Mouse (Mus musculus) spleen, adult 2 months (tissue): Measurements from ENCODE around the gene Tmem104. TPM values are rescaled to one million over a fixed set of nuclear protein-coding genes. Genes with fewer than 3 reads are reported as not detected.

Experiments used
- DNase-seq, 2 experiments: peaks; one replicate each; pipeline versions ENCODE4 v3.0.0 to v3.0.0-alpha.2; 2012 to 2021; ENCODE audit warnings: low spot score in 2 of 2, low read depth in 1 of 2
- H3K27ac ChIP-seq: fragments of 200-500 bp; 2 replicates; pipeline ENCODE4 v1.5.1; 2012; ENCODE audit warnings: low read length, inconsistent platforms; ENCODE audit not compliant: insufficient read depth
- H3K27me3 ChIP-seq: fragments of 200-500 bp; 2 replicates; pipeline ENCODE4 v1.6.1; 2012; ENCODE audit warnings: mild to moderate bottlenecking, moderate library complexity, low read length, inconsistent platforms; ENCODE audit not compliant: control insufficient read depth, insufficient read depth
- H3K36me3 ChIP-seq: fragments of 200-500 bp; 2 replicates; pipeline ENCODE4 v1.6.1; 2012; ENCODE audit warnings: mild to moderate bottlenecking, low read length, inconsistent platforms; ENCODE audit not compliant: control insufficient read depth, insufficient read depth
- H3K4me1 ChIP-seq: fragments of 200-500 bp; 2 replicates; pipeline ENCODE4 v1.6.1; 2011; ENCODE audit warnings: inconsistent platforms; ENCODE audit not compliant: control insufficient read depth, insufficient read depth, insufficient read length
- H3K4me3 ChIP-seq: fragments of 200-500 bp; 2 replicates; pipeline ENCODE4 v1.5.1; 2011; ENCODE audit warnings: mild to moderate bottlenecking, inconsistent platforms; ENCODE audit not compliant: insufficient read depth, insufficient read length; ENCODE audit errors: extremely low read depth
- CTCF ChIP-seq: fragments of 200-500 bp; IDR thresholded peaks from 2 replicates; pipeline ENCODE4 v1.5.1; 2011; ENCODE audit warnings: mild to moderate bottlenecking, inconsistent platforms; ENCODE audit not compliant: insufficient read depth, insufficient read length, insufficient replicate concordance; ENCODE audit errors: extremely low read depth
- POLR2A ChIP-seq: fragments of 200-500 bp; IDR thresholded peaks from 2 replicates; pipeline ENCODE4 v1.6.1; 2011; ENCODE audit warnings: low read depth, low read length, inconsistent platforms
- WGBS: fragments of 180-500 bp; shearing (Covaris S2); methylation state at CpG from one replicate; pipeline ENCODE4 v1.1.7; 2018; 5-methylcytosine and 5-hydroxymethylcytosine counted together
- polyA plus RNA-seq: library from polyadenylated mRNA; depleted of rRNA; stranded (reverse); fragments of >200 nt; gene quantifications from 2 replicates; pipeline ENCODE4 v1.2.3, GENCODE M21; 2012

Tmem104 gene
- polyA plus RNA-seq, 1 experiment, result 16.5 TPM

GRCm38 (mm10) chr11:115177559-115178195, 9.6 kb upstream of the Tmem104 start:
- DNase-seq, result no peak
- TF ChIP-seq CTCF (no peak), POLR2A (no peak)
- 84% methylated on average over 10 of the region's 10 CpGs for WGBS
- Histone ChIP-seq H3K4me1 (peaks cover 14% of the 10 kb centered on the region; the same call in 1 of the 2 replicates), H3K27ac (no peak overlapping the region), H3K4me3 (no peak overlapping the region), H3K27me3 (no peaks in the 10 kb centered on the region), H3K36me3 (peaks cover 49% of the 10 kb centered on the region)

- 93% methylated on average over 2 of the region's 2 CpGs for WGBS
- H3K4me1 ChIP-seq, result peaks cover 6% of the 10 kb centered on the region; the same call in 1 of the 2 replicates
- no peak overlapping the region for H3K27ac ChIP-seq
- no peak for TF ChIP-seq POLR2A
- TF ChIP-seq CTCF, result no peak
- peaks cover 49% of the 10 kb centered on the region for H3K36me3 ChIP-seq
- no peak for DNase-seq
- no peaks in the 10 kb centered on the region for H3K27me3 ChIP-seq
- H3K4me3 ChIP-seq, result no peak overlapping the region
These were observed 8.5 kb upstream of the Tmem104 start for GRCm38 (mm10) chr11:115178766-115179165.

GRCm38 (mm10) chr11:115179191-115179590, 8.1 kb upstream of the Tmem104 start:
- H3K36me3 ChIP-seq, result peaks cover 49% of the 10 kb centered on the region
- H3K4me3 ChIP-seq, result no peak overlapping the region
- peaks cover 2% of the 10 kb centered on the region; the same call in 1 of the 2 replicates for H3K4me1 ChIP-seq
- DNase-seq, result no peak
- no peak overlapping the region for H3K27ac ChIP-seq
- WGBS, result 93% methylated on average over 6 of the region's 6 CpGs
- no peak for TF ChIP-seq CTCF
- TF ChIP-seq POLR2A, result no peak
- no peaks in the 10 kb centered on the region for H3K27me3 ChIP-seq

DNA sequence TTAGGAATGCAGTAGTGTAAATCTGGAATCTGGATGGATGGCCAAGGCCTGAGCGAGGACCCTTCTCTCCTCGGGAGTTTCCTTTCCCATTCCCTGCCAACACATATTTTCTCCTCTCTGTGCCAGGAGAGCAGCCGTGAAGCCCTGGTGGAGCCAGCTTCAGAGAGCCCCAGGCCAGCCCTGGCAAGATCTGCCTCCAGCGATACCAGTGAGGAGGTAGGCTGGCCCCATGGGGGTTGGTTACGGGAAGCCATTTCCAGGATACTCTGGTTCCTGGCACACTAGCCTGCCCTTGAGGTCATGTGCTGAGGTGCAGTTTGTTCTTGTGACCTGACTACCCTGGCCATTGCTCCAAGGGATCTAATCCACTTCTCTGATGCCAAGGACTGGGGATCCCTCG, 7.4 kb upstream of the Tmem104 start:
- H3K36me3 ChIP-seq, result peaks cover 49% of the 10 kb centered on the region
- no peaks in the 10 kb centered on the region for H3K27me3 ChIP-seq
- H3K27ac ChIP-seq, result no peak overlapping the region
- 89% methylated on average over 6 of the region's 6 CpGs for WGBS
- H3K4me3 ChIP-seq, result no peak overlapping the region
- no peak for DNase-seq
- H3K4me1 ChIP-seq, result no peaks in the 10 kb centered on the region; the same call in 1 of the 2 replicates
- no peak for TF ChIP-seq CTCF
- no peak for TF ChIP-seq POLR2A

DNA sequence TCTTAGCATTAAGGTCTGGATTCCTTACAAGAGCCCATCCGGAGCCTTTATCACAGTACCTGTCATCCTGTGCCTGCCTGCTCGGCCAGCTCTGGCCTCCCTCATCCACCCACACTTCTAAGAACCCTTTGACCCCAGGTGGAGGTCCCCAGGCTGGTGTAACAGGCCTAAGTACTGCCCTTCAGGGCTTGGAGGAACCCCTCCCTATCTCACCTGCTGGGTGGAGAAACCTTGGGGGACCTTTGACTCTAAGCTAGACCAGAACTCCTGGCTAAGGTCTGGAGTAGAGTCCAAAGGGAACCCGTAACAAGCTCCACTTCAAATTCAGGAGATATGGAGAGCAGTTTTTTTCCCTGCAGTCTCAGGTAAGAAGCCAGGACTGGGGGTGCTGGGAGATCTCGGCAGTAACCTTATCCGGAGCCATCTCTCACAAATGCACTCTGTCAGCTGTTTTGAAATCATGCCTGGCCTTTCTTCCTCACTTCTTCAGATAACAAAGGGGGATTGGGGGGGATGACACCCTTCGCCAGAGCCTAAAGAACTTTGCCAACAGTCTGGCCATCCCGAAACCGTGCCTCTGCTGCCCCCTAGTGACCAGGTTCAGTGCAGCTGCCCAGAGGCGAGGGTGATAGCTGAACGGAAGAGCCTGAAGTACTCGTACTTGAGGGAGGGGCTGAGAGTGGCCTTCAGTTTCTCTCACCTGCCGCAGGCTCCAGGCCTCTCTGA, 5.2 kb upstream of the Tmem104 start:
- 36% methylated on average over 12 of the region's 12 CpGs for WGBS
- TF ChIP-seq CTCF, result peak; percentile 99
- no peak for TF ChIP-seq POLR2A
- 0 out of 2 replicates have a peak, but pooled peaks cover 5% of the 10 kb centered on the region for H3K4me1 ChIP-seq
- peaks cover 36% of the 10 kb centered on the region for H3K36me3 ChIP-seq
- H3K4me3 ChIP-seq, result no peak overlapping the region
- DNase-seq, result peak in 1 of 2 experiments; percentile 85
- no peaks in the 10 kb centered on the region for H3K27me3 ChIP-seq
- H3K27ac ChIP-seq, result no peak overlapping the region

DNA sequence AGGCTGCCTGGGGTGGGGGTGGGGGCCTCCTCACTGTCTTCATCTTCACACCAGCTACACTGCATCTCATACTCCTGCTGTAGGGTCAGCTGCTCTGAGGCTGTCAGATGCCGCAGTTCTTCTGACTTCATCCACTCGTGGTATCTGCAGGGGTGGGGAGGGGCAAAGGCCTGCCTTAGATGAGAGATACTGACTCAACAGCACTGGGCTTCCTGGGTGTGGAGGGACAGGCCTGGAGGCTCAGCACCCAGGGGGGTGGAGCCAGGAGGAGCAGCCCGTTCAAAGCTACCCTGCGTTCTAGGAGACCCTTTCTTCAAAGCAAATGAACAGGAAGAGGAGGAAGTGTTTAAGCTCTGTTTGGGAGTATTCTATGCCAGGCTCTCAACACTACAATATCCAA, 2.3 kb upstream of the Tmem104 start:
- Histone ChIP-seq H3K4me1 (peaks cover 11% of the 10 kb centered on the region; the same call in 1 of the 2 replicates), H3K27me3 (no peaks in the 10 kb centered on the region), H3K27ac (no peak overlapping the region), H3K36me3 (peaks cover 16% of the 10 kb centered on the region), H3K4me3 (no peak overlapping the region)
- no peak for TF ChIP-seq CTCF
- no peak for TF ChIP-seq POLR2A
- no peak for DNase-seq
- 53% methylated on average over 4 of the region's 4 CpGs for WGBS
